Mouse (Mus musculus): ENCODE measurements around the gene Cntnap2.

Cntnap2 gene

DNA sequence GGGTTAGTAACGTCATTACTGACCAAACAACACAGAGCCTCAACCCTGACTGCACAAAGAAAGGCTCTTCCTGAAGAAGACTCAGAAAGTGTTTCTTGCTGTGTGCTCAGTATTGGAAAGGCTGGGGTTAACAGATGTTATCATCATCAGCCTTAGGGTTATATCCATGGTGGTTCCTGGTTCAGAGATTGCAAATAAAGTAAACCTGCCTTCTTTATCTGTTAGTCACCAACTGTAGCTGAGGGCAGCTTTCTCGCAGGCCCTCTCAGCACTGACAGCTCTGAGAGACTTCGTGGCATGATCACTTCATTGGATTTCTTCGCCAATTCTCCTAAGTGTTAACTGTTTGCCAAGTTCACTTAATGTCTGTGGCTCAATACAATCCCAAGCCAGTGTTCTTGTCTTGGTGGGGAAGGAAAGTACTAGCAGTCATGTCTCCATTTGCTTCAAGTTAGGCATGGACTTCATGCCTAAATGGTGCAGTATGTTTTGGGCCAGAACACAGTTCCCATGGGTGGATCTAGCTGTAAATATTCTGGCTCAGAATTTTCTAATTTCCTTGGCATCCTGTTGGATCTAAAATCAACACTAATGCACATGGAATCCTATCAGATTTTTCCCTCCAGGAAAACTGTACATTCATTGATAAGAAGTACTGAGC, 2197.2 kb downstream of the Cntnap2 start:
- no peak overlapping the region for H3K4me3 ChIP-seq (replicated peaks; ENCODE audit: low read length)
- H3K27me3 ChIP-seq (ENCODE audit: insufficient read depth, low read length) = peaks cover 3% of the 10 kb centered on the region; the same call in 1 of the 2 replicates
- H3K36me3 ChIP-seq (ENCODE audit: insufficient read depth, low read length) = no peaks in the 10 kb centered on the region
- H3K4me1 ChIP-seq (replicated peaks; ENCODE audit: low read depth, low read length) = peaks cover 11% of the 10 kb centered on the region
- no peaks in the 10 kb centered on the region for H3K9me3 ChIP-seq (ENCODE audit: low read length)
- no peak for TF ChIP-seq NANOG (IDR thresholded peaks at IDR 0.05; ENCODE audit: borderline replicate concordance, low read length)
- no peak for TF ChIP-seq POU5F1 (IDR thresholded peaks at IDR 0.05; ENCODE audit: borderline replicate concordance, low read length)
- TF ChIP-seq CTCF (conservative IDR thresholded peaks at IDR 0.05; ENCODE audit: low read length) = no peak

DNA sequence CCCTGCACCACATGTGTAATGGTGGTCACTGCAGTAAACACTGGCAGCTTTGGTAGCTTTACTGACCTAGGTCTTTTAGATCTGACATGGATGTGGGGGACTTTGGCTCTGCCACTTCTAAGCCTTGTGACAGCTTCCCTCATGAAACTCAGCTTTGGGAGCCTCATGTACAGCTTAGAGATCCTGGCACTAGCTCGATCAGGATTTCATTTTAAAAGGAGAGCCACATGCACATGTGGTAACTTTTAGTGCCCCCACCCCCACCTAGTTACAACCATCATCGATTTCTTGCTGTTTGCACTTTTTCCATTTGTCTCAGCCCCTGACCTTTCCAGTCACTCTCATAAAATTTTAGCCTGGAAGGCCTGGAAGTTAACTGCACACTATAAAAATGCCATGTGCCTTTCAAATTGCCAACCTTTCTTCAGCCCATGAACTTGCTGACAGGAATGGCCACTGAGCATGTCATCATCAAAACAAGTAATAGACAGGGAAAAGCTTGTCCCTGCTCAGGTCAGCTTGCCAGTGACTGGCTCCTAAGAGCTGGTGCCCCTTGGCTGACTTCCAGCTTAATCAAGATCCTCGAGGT, 2197.9 kb downstream of the Cntnap2 start:
- no peaks in the 10 kb centered on the region for H3K9me3 ChIP-seq (ENCODE audit: low read length)
- no peaks in the 10 kb centered on the region for H3K36me3 ChIP-seq (ENCODE audit: insufficient read depth, low read length)
- no peaks in the 10 kb centered on the region for H3K27me3 ChIP-seq (ENCODE audit: insufficient read depth, low read length)
- H3K4me3 ChIP-seq (replicated peaks; ENCODE audit: low read length) = no peak overlapping the region
- peaks cover 11% of the 10 kb centered on the region for H3K4me1 ChIP-seq (replicated peaks; ENCODE audit: low read depth, low read length)
- TF ChIP-seq NANOG (IDR thresholded peaks at IDR 0.05; ENCODE audit: borderline replicate concordance, low read length) (no peak), POU5F1 (IDR thresholded peaks at IDR 0.05; ENCODE audit: borderline replicate concordance, low read length) (no peak), CTCF (conservative IDR thresholded peaks at IDR 0.05; ENCODE audit: low read length) (no peak)

GRCm38 (mm10) chr6:47259626-47260114, 2200.5 kb downstream of the Cntnap2 start:
- Histone ChIP-seq H3K27me3 (ENCODE audit: insufficient read depth, low read length) (no peaks in the 10 kb centered on the region), H3K4me1 (replicated peaks; ENCODE audit: low read depth, low read length) (peaks cover 21% of the 10 kb centered on the region), H3K4me3 (replicated peaks; ENCODE audit: low read length) (no peak overlapping the region), H3K36me3 (ENCODE audit: insufficient read depth, low read length) (no peaks in the 10 kb centered on the region), H3K9me3 (ENCODE audit: low read length) (no peaks in the 10 kb centered on the region)
- no peak for TF ChIP-seq NANOG (IDR thresholded peaks at IDR 0.05; ENCODE audit: borderline replicate concordance, low read length)
- no peak for TF ChIP-seq POU5F1 (IDR thresholded peaks at IDR 0.05; ENCODE audit: borderline replicate concordance, low read length)
- no peak for TF ChIP-seq CTCF (conservative IDR thresholded peaks at IDR 0.05; ENCODE audit: low read length)

DNA sequence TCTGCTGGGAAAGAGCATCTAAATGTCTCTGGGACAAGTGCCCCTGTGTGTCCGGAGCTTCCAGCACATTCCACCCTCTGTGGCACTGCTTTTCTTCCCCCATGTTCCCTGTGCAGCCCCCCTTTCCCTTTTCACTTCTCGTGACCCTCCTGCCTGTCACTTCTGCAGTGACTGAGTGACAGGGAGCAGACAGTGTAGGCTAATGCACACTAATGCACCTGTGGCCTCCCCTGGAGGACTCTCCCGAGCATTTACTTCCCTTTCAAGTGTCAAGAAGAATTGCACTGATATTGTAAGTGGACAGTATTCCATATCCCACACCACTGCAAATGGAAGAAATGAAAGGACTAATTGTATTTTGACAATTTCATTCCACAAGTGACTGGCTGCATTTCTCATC, 2208.1 kb downstream of the Cntnap2 start:
- TF ChIP-seq NANOG (IDR thresholded peaks at IDR 0.05; ENCODE audit: borderline replicate concordance, low read length) (no peak), POU5F1 (IDR thresholded peaks at IDR 0.05; ENCODE audit: borderline replicate concordance, low read length) (no peak), CTCF (conservative IDR thresholded peaks at IDR 0.05; ENCODE audit: low read length) (no peak)

DNA sequence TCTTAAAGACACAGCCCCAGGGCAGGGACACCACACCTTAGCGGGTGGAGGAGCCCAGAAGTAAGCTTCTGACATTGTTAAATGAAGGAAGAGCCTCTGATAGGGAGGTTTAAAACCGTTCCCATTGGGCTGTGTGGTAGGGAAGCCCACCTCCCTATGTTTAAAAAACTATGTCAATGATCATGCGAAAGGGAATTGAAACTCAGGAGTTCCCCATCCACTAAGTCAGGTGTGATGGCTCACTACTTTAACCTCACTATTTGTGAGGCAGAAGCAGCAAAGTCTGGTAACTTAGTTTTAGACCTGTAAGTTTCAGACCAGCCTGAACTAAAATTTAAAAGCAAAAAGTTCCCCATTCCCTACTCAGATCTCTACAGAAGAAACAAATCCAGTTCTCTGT, 2210.3 kb downstream of the Cntnap2 start:
- Histone ChIP-seq H3K4me1 (replicated peaks; ENCODE audit: low read depth, low read length) (peaks cover 20% of the 10 kb centered on the region), H3K4me3 (replicated peaks; ENCODE audit: low read length) (no peak overlapping the region), H3K9me3 (ENCODE audit: low read length) (no peaks in the 10 kb centered on the region), H3K36me3 (ENCODE audit: insufficient read depth, low read length) (no peaks in the 10 kb centered on the region), H3K27me3 (ENCODE audit: insufficient read depth, low read length) (no peaks in the 10 kb centered on the region)
- TF ChIP-seq POU5F1 (IDR thresholded peaks at IDR 0.05; ENCODE audit: borderline replicate concordance, low read length) = no peak
- no peak for TF ChIP-seq CTCF (conservative IDR thresholded peaks at IDR 0.05; ENCODE audit: low read length)
- no peak for TF ChIP-seq NANOG (IDR thresholded peaks at IDR 0.05; ENCODE audit: borderline replicate concordance, low read length)

More for the DNA sequence above, 2208.1 kb downstream of the Cntnap2 start:
- Histone ChIP-seq H3K36me3 (ENCODE audit: insufficient read depth, low read length) (no peaks in the 10 kb centered on the region), H3K27me3 (ENCODE audit: insufficient read depth, low read length) (no peaks in the 10 kb centered on the region), H3K9me3 (ENCODE audit: low read length) (no peaks in the 10 kb centered on the region), H3K4me1 (replicated peaks; ENCODE audit: low read depth, low read length) (peaks cover 20% of the 10 kb centered on the region), H3K4me3 (replicated peaks; ENCODE audit: low read length) (no peak overlapping the region)

DNA sequence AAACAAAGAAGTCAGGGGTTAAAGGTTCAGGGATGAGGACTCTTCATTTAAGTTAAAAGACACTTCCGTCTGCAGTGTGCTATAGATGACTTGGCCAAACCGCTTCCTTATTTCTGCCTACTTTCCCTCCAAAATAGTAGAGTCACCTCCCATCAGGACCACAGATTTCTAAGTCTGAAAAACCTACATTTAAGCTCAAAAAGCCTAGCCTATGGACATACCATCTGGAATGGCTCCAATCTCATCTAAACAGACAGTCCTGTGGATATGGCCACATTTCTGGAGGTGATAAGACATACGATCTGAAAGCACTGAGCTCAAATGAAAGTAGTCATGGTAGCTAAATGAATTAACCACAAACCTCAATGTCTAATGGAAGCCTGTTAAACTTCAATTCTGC, 2212.4 kb downstream of the Cntnap2 start:
- H3K4me3 ChIP-seq (replicated peaks; ENCODE audit: low read length) = no peak overlapping the region
- TF ChIP-seq NANOG (IDR thresholded peaks at IDR 0.05; ENCODE audit: borderline replicate concordance, low read length) (no peak), POU5F1 (IDR thresholded peaks at IDR 0.05; ENCODE audit: borderline replicate concordance, low read length) (no peak), CTCF (conservative IDR thresholded peaks at IDR 0.05; ENCODE audit: low read length) (no peak)
- H3K27me3 ChIP-seq (ENCODE audit: insufficient read depth, low read length) = no peaks in the 10 kb centered on the region
- no peaks in the 10 kb centered on the region for H3K9me3 ChIP-seq (ENCODE audit: low read length)
- H3K4me1 ChIP-seq (replicated peaks; ENCODE audit: low read depth, low read length) = peaks cover 20% of the 10 kb centered on the region
- no peaks in the 10 kb centered on the region for H3K36me3 ChIP-seq (ENCODE audit: insufficient read depth, low read length)

DNA sequence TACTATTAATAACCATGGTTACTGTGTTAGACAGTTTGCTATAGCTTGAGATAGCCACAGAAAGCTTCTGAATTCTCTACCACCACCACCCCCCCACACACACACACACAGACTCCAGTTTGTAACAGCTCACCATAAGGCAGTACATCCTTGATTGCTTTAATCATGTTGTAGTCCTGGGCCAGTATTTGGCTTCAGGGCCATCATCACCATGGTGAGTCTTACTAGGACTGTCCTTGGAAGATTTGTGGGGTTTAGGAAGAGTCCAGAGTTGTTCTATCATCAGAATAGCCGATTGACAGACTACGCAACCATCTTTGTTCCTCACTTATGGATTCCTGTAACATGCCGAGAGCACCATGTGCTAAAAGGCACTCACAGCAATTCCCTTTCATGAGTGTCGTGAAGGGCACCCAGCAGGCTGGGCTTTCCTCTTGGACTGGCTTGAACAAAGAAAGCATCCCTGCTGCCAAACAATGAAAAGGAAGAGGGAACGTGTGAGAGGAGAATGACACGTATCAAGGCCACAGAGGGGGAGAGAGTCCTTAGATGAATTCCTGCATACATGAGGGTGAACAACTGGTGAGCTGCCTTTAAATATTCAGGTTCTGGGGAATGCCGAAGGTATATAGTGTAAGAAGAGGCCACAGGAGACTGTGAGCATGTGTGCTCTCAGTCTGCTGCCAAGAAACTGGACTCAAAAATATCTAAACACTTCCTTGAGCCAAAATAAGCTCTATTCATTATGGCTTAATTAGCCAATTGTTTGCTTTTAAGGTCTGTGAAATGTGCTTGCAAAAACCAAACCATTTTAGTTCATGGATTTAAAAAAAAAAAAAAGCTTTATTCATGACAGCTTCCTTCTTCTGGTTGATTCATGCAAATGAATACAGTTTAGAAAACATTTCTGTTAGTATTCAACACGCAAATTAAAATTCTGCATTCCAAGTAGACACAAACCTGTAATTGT, 2213.7 kb downstream of the Cntnap2 start:
- Histone ChIP-seq H3K36me3 (ENCODE audit: insufficient read depth, low read length) (no peaks in the 10 kb centered on the region), H3K4me3 (replicated peaks; ENCODE audit: low read length) (no peak overlapping the region), H3K4me1 (replicated peaks; ENCODE audit: low read depth, low read length) (peaks cover 20% of the 10 kb centered on the region), H3K27me3 (ENCODE audit: insufficient read depth, low read length) (no peaks in the 10 kb centered on the region), H3K9me3 (ENCODE audit: low read length) (no peaks in the 10 kb centered on the region)
- TF ChIP-seq NANOG (IDR thresholded peaks at IDR 0.05; ENCODE audit: borderline replicate concordance, low read length) (peak; percentile 34; the same call in 1 of the 2 replicates), POU5F1 (IDR thresholded peaks at IDR 0.05; ENCODE audit: borderline replicate concordance, low read length) (no peak)

GRCm38 (mm10) chr6:47275065-47275464, 2215.9 kb downstream of the Cntnap2 start:
- Histone ChIP-seq H3K4me1 (replicated peaks; ENCODE audit: low read depth, low read length) (peaks cover 11% of the 10 kb centered on the region), H3K4me3 (replicated peaks; ENCODE audit: low read length) (no peak overlapping the region), H3K27me3 (ENCODE audit: insufficient read depth, low read length) (no peaks in the 10 kb centered on the region), H3K9me3 (ENCODE audit: low read length) (no peaks in the 10 kb centered on the region), H3K36me3 (ENCODE audit: insufficient read depth, low read length) (no peaks in the 10 kb centered on the region)
- TF ChIP-seq POU5F1 (IDR thresholded peaks at IDR 0.05; ENCODE audit: borderline replicate concordance, low read length) = no peak
- TF ChIP-seq CTCF (conservative IDR thresholded peaks at IDR 0.05; ENCODE audit: low read length) = no peak
- TF ChIP-seq NANOG (IDR thresholded peaks at IDR 0.05; ENCODE audit: borderline replicate concordance, low read length) = no peak
